Mouse (Mus musculus): ENCODE results near the gene Prox1. TPM values are rescaled to one million over a fixed set of nuclear protein-coding genes. Genes with fewer than 3 reads are reported as not detected.

Gene Prox1
- polyA plus RNA-seq, 1 experiment from 2014 or later = 2.8 TPM

GRCm38 (mm10) chr1:190093326-190093725, 77.2 kb downstream of the Prox1 start:
- no peaks in the 10 kb centered on the region for H3K27me3 ChIP-seq (replicated peaks)
- no peaks in the 10 kb centered on the region for H3K9me3 ChIP-seq
- H3K4me2 ChIP-seq (replicated peaks) = no peak overlapping the region
- ATAC-seq = no peak
- H3K27ac ChIP-seq = no peak overlapping the region
- no peaks in the 10 kb centered on the region; the same call in 1 of the 2 replicates for H3K4me1 ChIP-seq (replicated peaks)
- H3K36me3 ChIP-seq = no peaks in the 10 kb centered on the region
- H3K4me3 ChIP-seq (replicated peaks) = no peak overlapping the region
- 85% methylated on average over 9 of the region's 9 CpGs for WGBS
- no peak overlapping the region for H3K9ac ChIP-seq

- no peaks in the 10 kb centered on the region for H3K36me3 ChIP-seq
- no peak overlapping the region for H3K9ac ChIP-seq
- no peaks in the 10 kb centered on the region; the same call in 1 of the 2 replicates for H3K4me1 ChIP-seq (replicated peaks)
- ATAC-seq = no peak
- no peak overlapping the region for H3K27ac ChIP-seq
- 87% methylated on average over 7 of the region's 7 CpGs for WGBS
- no peak overlapping the region for H3K4me3 ChIP-seq (replicated peaks)
- H3K27me3 ChIP-seq (replicated peaks) = no peaks in the 10 kb centered on the region
- no peak overlapping the region for H3K4me2 ChIP-seq (replicated peaks)
- H3K9me3 ChIP-seq = no peaks in the 10 kb centered on the region
Observed at GRCm38 (mm10) chr1:190092076-190092475, 78.4 kb downstream of the Prox1 start.

GRCm38 (mm10) chr1:190088929-190089328, 81.6 kb downstream of the Prox1 start:
- WGBS = 31% methylated on average over 2 of the region's 2 CpGs
- Histone ChIP-seq H3K4me1 (replicated peaks) (no peaks in the 10 kb centered on the region), H3K9me3 (no peaks in the 10 kb centered on the region), H3K36me3 (no peaks in the 10 kb centered on the region), H3K9ac (no peak overlapping the region), H3K27me3 (replicated peaks) (no peaks in the 10 kb centered on the region), H3K4me2 (replicated peaks) (no peak overlapping the region), H3K4me3 (replicated peaks) (no peak overlapping the region), H3K27ac (no peak overlapping the region)
- no peak for ATAC-seq

- H3K4me3 ChIP-seq (replicated peaks) = no peak overlapping the region
- WGBS = 73% methylated on average over 7 of the region's 7 CpGs
Observed at GRCm38 (mm10) chr1:190085703-190086102, 84.8 kb downstream of the Prox1 start.

GRCm38 (mm10) chr1:190079643-190080275, 90.8 kb downstream of the Prox1 start:
- Histone ChIP-seq H3K4me3 (replicated peaks) (no peak overlapping the region), H3K4me2 (replicated peaks) (no peak overlapping the region), H3K27me3 (replicated peaks) (no peaks in the 10 kb centered on the region), H3K9ac (no peak overlapping the region), H3K36me3 (no peaks in the 10 kb centered on the region), H3K4me1 (replicated peaks) (no peaks in the 10 kb centered on the region), H3K27ac (no peak overlapping the region), H3K9me3 (no peaks in the 10 kb centered on the region)
- 86% methylated on average over 9 of the region's 10 CpGs for WGBS
- no peak for ATAC-seq

More at GRCm38 (mm10) chr1:190085703-190086102, 84.8 kb downstream of the Prox1 start:
- no peak overlapping the region for H3K27ac ChIP-seq
- H3K27me3 ChIP-seq (replicated peaks) = no peaks in the 10 kb centered on the region
- no peaks in the 10 kb centered on the region for H3K36me3 ChIP-seq
- no peak overlapping the region for H3K9ac ChIP-seq
- no peak overlapping the region for H3K4me2 ChIP-seq (replicated peaks)
- no peaks in the 10 kb centered on the region for H3K4me1 ChIP-seq (replicated peaks)
- H3K9me3 ChIP-seq = no peaks in the 10 kb centered on the region
- ATAC-seq = no peak

GRCm38 (mm10) chr1:190076601-190077000, 93.9 kb downstream of the Prox1 start:
- Histone ChIP-seq H3K4me2 (replicated peaks) (no peak overlapping the region), H3K9ac (no peak overlapping the region), H3K4me1 (replicated peaks) (no peaks in the 10 kb centered on the region), H3K4me3 (replicated peaks) (no peak overlapping the region), H3K36me3 (no peaks in the 10 kb centered on the region), H3K27me3 (replicated peaks) (no peaks in the 10 kb centered on the region), H3K27ac (no peak overlapping the region), H3K9me3 (no peaks in the 10 kb centered on the region)
- 79% methylated on average over 11 of the region's 11 CpGs for WGBS
- no peak for ATAC-seq

Other genes starting within 250 kb of the Prox1 start
- gene Smyd2, start 248.4 kb downstream of the Prox1 start, polyA plus RNA-seq (2015; fragmentation: Nextera tagmentation; extraction: Ambion mirVana) = 101 and 112 TPM in 2 replicates

Data from intestine, embryonic 15.5 days (tissue).